Mouse (Mus musculus) G1E (cell line): ENCODE data around the gene Usp6nl.

Source experiments
- CTCF ChIP-seq: IDR thresholded peaks from 2 replicates; pipeline ENCODE4 v1.5.1; 2012; ENCODE audit warnings: low read depth, low read length, inconsistent platforms, mixed read lengths
- GATA1 ChIP-seq: IDR thresholded peaks from 2 replicates; pipeline ENCODE4 v1.6.1; 2012; ENCODE audit warnings: borderline replicate concordance, low read length, inconsistent platforms, mixed read lengths
- GATA2 ChIP-seq: IDR thresholded peaks from 2 replicates; pipeline ENCODE4 v1.6.1; 2012; ENCODE audit warnings: low read depth, low read length, inconsistent platforms, borderline replicate concordance
- POLR2AphosphoS5 ChIP-seq: IDR thresholded peaks from 2 replicates; pipeline ENCODE4 v1.6.1; 2012; ENCODE audit warnings: low read depth, low read length, inconsistent platforms; ENCODE audit not compliant: insufficient replicate concordance
- TAL1 ChIP-seq: conservative IDR thresholded peaks from 2 replicates; pipeline ENCODE4 v1.6.1; 2012; ENCODE audit warnings: low read depth, low read length, inconsistent platforms, mixed read lengths

DNA sequence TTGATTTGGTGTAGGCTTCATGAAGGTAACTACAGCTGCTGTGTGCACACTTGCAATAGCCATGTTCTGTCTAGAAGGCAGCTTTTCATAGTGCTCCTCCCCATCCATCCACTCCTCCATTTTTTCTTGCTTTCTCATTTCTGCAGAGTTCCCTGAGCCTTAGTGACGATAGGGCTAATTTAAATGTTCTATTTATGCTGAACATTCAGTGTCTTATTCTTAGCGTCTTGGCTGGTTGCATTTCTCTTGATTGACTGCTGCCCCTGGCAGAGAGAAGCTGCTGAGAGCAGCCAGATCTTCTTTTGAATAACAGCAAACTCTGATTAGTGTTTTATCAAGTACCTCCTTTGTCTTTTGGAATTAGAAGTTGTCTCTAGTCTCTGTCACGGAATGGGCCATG, 15.6 kb upstream of the Usp6nl start:
- TF ChIP-seq CTCF (no peak), GATA1 (no peak), POLR2AphosphoS5 (no peak), TAL1 (no peak), GATA2 (no peak)
